Mouse (Mus musculus): ENCODE data around the gene Nfix.
A peak's percentile ranks its signal among the peaks of the same experiment; 100 is the strongest.

Nfix gene

GRCm38 (mm10) chr8:84799999-84800831 lies at the start of gene Nfix:
TSS of gene Nfix (minus strand) at chr8:84800344.
- DNase-seq: peak; percentile 72

GRCm38 (mm10) chr8:84847684-84848435 lies 47.7 kb upstream of the Nfix start:
- no peak for DNase-seq

- peak; percentile 99 for DNase-seq
Observed at GRCm38 (mm10) chr8:84846722-84847572, 46.8 kb upstream of the Nfix start, which contains the start of gene Calr. TSS of gene Calr (minus strand) at chr8:84846934.

GRCm38 (mm10) chr8:84846094-84846721 lies 46.1 kb upstream of the Nfix start:
- DNase-seq: no peak

- peak; percentile 45 for DNase-seq
Observed at GRCm38 (mm10) chr8:84845355-84846093, 45.4 kb upstream of the Nfix start.

- no peak for DNase-seq
Observed at GRCm38 (mm10) chr8:84844397-84845070, 44.4 kb upstream of the Nfix start.

GRCm38 (mm10) chr8:84841514-84841913 lies 41.4 kb upstream of the Nfix start:
- DNase-seq: no peak

- peak; percentile 92 for DNase-seq
Observed at GRCm38 (mm10) chr8:84840248-84840999, 40.3 kb upstream of the Nfix start, which contains the start of gene Rad23a. TSS of gene Rad23a (minus strand) at chr8:84840665.

- DNase-seq: no peak
Observed at GRCm38 (mm10) chr8:84839875-84840247, 39.7 kb upstream of the Nfix start.

GRCm38 (mm10) chr8:84839411-84839810 lies 39.3 kb upstream of the Nfix start:
- DNase-seq: no peak

GRCm38 (mm10) chr8:84838513-84838912 lies 38.4 kb upstream of the Nfix start:
- DNase-seq: no peak

- DNase-seq: no peak
Observed at GRCm38 (mm10) chr8:84837912-84838470, 37.8 kb upstream of the Nfix start.

GRCm38 (mm10) chr8:84837149-84837911 lies 37.2 kb upstream of the Nfix start:
- no peak for DNase-seq

GRCm38 (mm10) chr8:84834866-84835855 lies 35.0 kb upstream of the Nfix start:
- DNase-seq: no peak

GRCm38 (mm10) chr8:84834002-84834865 lies 34.1 kb upstream of the Nfix start:
- no peak for DNase-seq

GRCm38 (mm10) chr8:84832759-84833742 lies 32.9 kb upstream of the Nfix start:
- no peak for DNase-seq
